Mouse (Mus musculus) forebrain, embryonic 16.5 days (tissue): ENCODE results near the gene Pabpn1l. TPM values are rescaled to one million over a fixed set of nuclear protein-coding genes. Genes with fewer than 3 reads are reported as not detected.
"Not testable (repeated sequence)": the region's sequence is repeated elsewhere in the genome, so short reads cannot be mapped to it uniquely, and the experiment has no call there.

Source experiments
- ATAC-seq: fragments of 200-750 bp; cut with Nextera tagmentation; 2 replicates; pipeline ENCODE4 v1.8.0; 2017; ENCODE audit warnings: mild to moderate bottlenecking, moderate library complexity
- H3K27ac ChIP-seq: fragments of 300-500 bp; sonication (generic); 2 replicates; pipeline ENCODE4 v1.5.1; 2014; ENCODE audit warnings: low read length, control low read depth
- H3K27me3 ChIP-seq: fragments of 300-500 bp; sonication (generic); replicated peaks from 2 replicates; pipeline ENCODE4 v1.6.1; 2014; ENCODE audit warnings: low read length; ENCODE audit not compliant: control insufficient read depth, insufficient read depth
- H3K36me3 ChIP-seq: fragments of 300-500 bp; sonication (generic); 2 replicates; pipeline ENCODE4 v1.6.1; 2014; ENCODE audit not compliant: control insufficient read depth, insufficient read depth
- H3K4me1 ChIP-seq: fragments of 300-500 bp; sonication (generic); replicated peaks from 2 replicates; pipeline ENCODE4 v1.6.1; 2014; ENCODE audit warnings: low read length; ENCODE audit not compliant: control insufficient read depth, insufficient read depth
- H3K4me2 ChIP-seq: fragments of 300-500 bp; sonication (generic); 2 replicates; pipeline ENCODE4 v1.6.1; 2014; ENCODE audit warnings: mild to moderate bottlenecking, low read length, control low read depth
- H3K4me3 ChIP-seq: fragments of 300-500 bp; sonication (generic); replicated peaks from 2 replicates; pipeline ENCODE4 v1.5.1; 2014; ENCODE audit warnings: mild to moderate bottlenecking, low read length, control low read depth
- H3K9ac ChIP-seq: fragments of 300-500 bp; sonication (generic); replicated peaks from 2 replicates; pipeline ENCODE4 v1.6.1; 2014; ENCODE audit warnings: low read depth, low read length, control low read depth
- H3K9me3 ChIP-seq: fragments of 300-500 bp; sonication (generic); 2 replicates; pipeline ENCODE4 v1.6.1; 2016; ENCODE audit warnings: low read length; ENCODE audit not compliant: control insufficient read depth
- WGBS: fragments of 180-500 bp; shearing (Covaris S2); extraction: QIAGEN DNeasy Blood & Tissue Kit; methylation state at CpG from one replicate; pipeline ENCODE4 v1.1.7; 2014; 5-methylcytosine and 5-hydroxymethylcytosine counted together
- polyA plus RNA-seq: library from polyadenylated mRNA; unstranded; fragments of >200 nt; fragmentation: Nextera tagmentation; extraction: Ambion mirVana; gene quantifications from 2 replicates; pipeline ENCODE4 v1.2.1, GENCODE M21; 2015

Pabpn1l gene
- polyA plus RNA-seq, 1 experiment from 2014 or later, result not detected

GRCm38 (mm10) chr8:122639521-122640248 is 17.1 kb upstream of the Pabpn1l start:
- H3K36me3 ChIP-seq, result peaks cover 7% of the 10 kb centered on the region; the same call in 1 of the 2 replicates
- no peak overlapping the region for H3K4me3 ChIP-seq
- H3K9ac ChIP-seq, result no peak overlapping the region
- H3K9me3 ChIP-seq, result no peaks in the 10 kb centered on the region
- 38% methylated on average over 16 of the region's 16 CpGs for WGBS
- H3K27ac ChIP-seq, result 0 out of 2 replicates have a peak overlapping the region, but pooled peaks have one; percentile 9
- no peak overlapping the region for H3K4me2 ChIP-seq
- ATAC-seq, result peak; percentile 63
- H3K4me1 ChIP-seq, result peaks cover 22% of the 10 kb centered on the region
- no peaks in the 10 kb centered on the region for H3K27me3 ChIP-seq

GRCm38 (mm10) chr8:122638601-122639000 is 16.1 kb upstream of the Pabpn1l start:
- WGBS, result 71% methylated on average over 16 of the region's 16 CpGs
- no peak for ATAC-seq
- Histone ChIP-seq H3K27me3 (no peaks in the 10 kb centered on the region), H3K4me3 (no peak overlapping the region), H3K4me2 (no peak overlapping the region), H3K36me3 (peaks cover 9% of the 10 kb centered on the region), H3K9ac (no peak overlapping the region), H3K9me3 (no peaks in the 10 kb centered on the region), H3K4me1 (peaks cover 22% of the 10 kb centered on the region), H3K27ac (no peak overlapping the region)

- ATAC-seq, result no peak
- Histone ChIP-seq H3K4me1 (peaks cover 22% of the 10 kb centered on the region), H3K27ac (no peak overlapping the region), H3K9me3 (no peaks in the 10 kb centered on the region), H3K4me3 (no peak overlapping the region), H3K4me2 (no peak overlapping the region), H3K27me3 (no peaks in the 10 kb centered on the region), H3K36me3 (peaks cover 14% of the 10 kb centered on the region), H3K9ac (no peak overlapping the region)
- 87% methylated on average over 9 of the region's 9 CpGs for WGBS
Observed at GRCm38 (mm10) chr8:122637230-122637629, 14.7 kb upstream of the Pabpn1l start.

GRCm38 (mm10) chr8:122636803-122637175 is 14.2 kb upstream of the Pabpn1l start:
- Histone ChIP-seq H3K9me3 (no peaks in the 10 kb centered on the region), H3K9ac (no peak overlapping the region), H3K27ac (no peak overlapping the region), H3K4me3 (no peak overlapping the region), H3K4me1 (peaks cover 20% of the 10 kb centered on the region), H3K36me3 (peaks cover 14% of the 10 kb centered on the region), H3K4me2 (no peak overlapping the region), H3K27me3 (no peaks in the 10 kb centered on the region)
- WGBS, result 65% methylated on average over 9 of the region's 9 CpGs
- no peak for ATAC-seq

GRCm38 (mm10) chr8:122635878-122636802 is 13.6 kb upstream of the Pabpn1l start:
- Histone ChIP-seq H3K36me3 (peaks cover 14% of the 10 kb centered on the region), H3K9me3 (no peaks in the 10 kb centered on the region), H3K27me3 (no peaks in the 10 kb centered on the region), H3K4me1 (peaks cover 16% of the 10 kb centered on the region), H3K4me3 (no peak overlapping the region), H3K4me2 (no peak overlapping the region), H3K9ac (no peak overlapping the region), H3K27ac (no peak overlapping the region)
- ATAC-seq, result no peak
- WGBS, result 84% methylated on average over 14 of the region's 14 CpGs

GRCm38 (mm10) chr8:122633205-122633604 is 10.7 kb upstream of the Pabpn1l start:
- no peak for ATAC-seq
- H3K27ac ChIP-seq, result no peak overlapping the region
- H3K9me3 ChIP-seq, result no peaks in the 10 kb centered on the region
- H3K4me3 ChIP-seq, result no peak overlapping the region
- 88% methylated on average over 14 of the region's 14 CpGs for WGBS
- no peaks in the 10 kb centered on the region for H3K27me3 ChIP-seq
- H3K36me3 ChIP-seq, result peaks cover 17% of the 10 kb centered on the region
- no peak overlapping the region for H3K9ac ChIP-seq
- no peak overlapping the region for H3K4me2 ChIP-seq
- H3K4me1 ChIP-seq, result no peaks in the 10 kb centered on the region

- H3K4me1 ChIP-seq, H3K4me2 ChIP-seq, H3K27me3 ChIP-seq, H3K9ac ChIP-seq, H3K9me3 ChIP-seq, H3K4me3 ChIP-seq, ATAC-seq, H3K27ac ChIP-seq: not testable (repeated sequence)
- WGBS, result 79% methylated on average over 3 of the region's 3 CpGs
- peaks cover 17% of the 10 kb centered on the region for H3K36me3 ChIP-seq
Observed at GRCm38 (mm10) chr8:122632134-122632533, 9.6 kb upstream of the Pabpn1l start.

GRCm38 (mm10) chr8:122630696-122631095 is 8.2 kb upstream of the Pabpn1l start:
- ATAC-seq, result no peak
- Histone ChIP-seq H3K27ac (no peak overlapping the region), H3K4me2 (0 out of 2 replicates have a peak overlapping the region, but pooled peaks have one; percentile 3), H3K9ac (no peak overlapping the region), H3K27me3 (no peaks in the 10 kb centered on the region), H3K4me3 (no peak overlapping the region), H3K9me3 (no peaks in the 10 kb centered on the region), H3K4me1 (no peaks in the 10 kb centered on the region), H3K36me3 (peaks cover 17% of the 10 kb centered on the region)
- WGBS, result 70% methylated on average over 22 of the region's 22 CpGs

- ATAC-seq, result no peak
Observed at GRCm38 (mm10) chr8:122629388-122629787, 6.8 kb upstream of the Pabpn1l start.

More at GRCm38 (mm10) chr8:122629388-122629787, 6.8 kb upstream of the Pabpn1l start:
- WGBS, result 17% methylated on average over 10 of the region's 10 CpGs
- Histone ChIP-seq H3K4me2 (no peak overlapping the region), H3K27me3 (no peaks in the 10 kb centered on the region), H3K27ac (no peak overlapping the region), H3K4me3 (no peak overlapping the region), H3K9ac (no peak overlapping the region), H3K4me1 (no peaks in the 10 kb centered on the region), H3K36me3 (peaks cover 10% of the 10 kb centered on the region; the same call in 1 of the 2 replicates), H3K9me3 (no peaks in the 10 kb centered on the region)
